Mouse (Mus musculus) urinary bladder, postnatal 0 days (tissue): ENCODE results near the gene Sptan1. TPM values are rescaled to one million over a fixed set of nuclear protein-coding genes. Genes with fewer than 3 reads are reported as not detected.

Experiments
- microRNA-seq: library from miRNA; unstranded; fragments of <30 nt; microRNA quantifications from one replicate; pipeline ENCODE4, GENCODE M21; 2016
- polyA plus RNA-seq: library from polyadenylated mRNA; unstranded; fragments of >200 nt; fragmentation: Nextera tagmentation; extraction: Ambion mirVana; gene quantifications from 2 replicates; pipeline ENCODE4 v1.2.1, GENCODE M21; 2015

Sptan1 gene
- polyA plus RNA-seq: 71.0 and 86.1 TPM in 2 replicates

GRCm38 (mm10) chr2:29965250-29965843 lies at the start of gene Sptan1:
Gene Sptan1, plus strand, starts transcription at chr2:29965560.

GRCm38 (mm10) chr2:29934906-29935599 lies 30.3 kb upstream of the Sptan1 start, which contains the start of gene Gle1:
Gene Gle1, plus strand, starts transcription at chr2:29935426.

DNA sequence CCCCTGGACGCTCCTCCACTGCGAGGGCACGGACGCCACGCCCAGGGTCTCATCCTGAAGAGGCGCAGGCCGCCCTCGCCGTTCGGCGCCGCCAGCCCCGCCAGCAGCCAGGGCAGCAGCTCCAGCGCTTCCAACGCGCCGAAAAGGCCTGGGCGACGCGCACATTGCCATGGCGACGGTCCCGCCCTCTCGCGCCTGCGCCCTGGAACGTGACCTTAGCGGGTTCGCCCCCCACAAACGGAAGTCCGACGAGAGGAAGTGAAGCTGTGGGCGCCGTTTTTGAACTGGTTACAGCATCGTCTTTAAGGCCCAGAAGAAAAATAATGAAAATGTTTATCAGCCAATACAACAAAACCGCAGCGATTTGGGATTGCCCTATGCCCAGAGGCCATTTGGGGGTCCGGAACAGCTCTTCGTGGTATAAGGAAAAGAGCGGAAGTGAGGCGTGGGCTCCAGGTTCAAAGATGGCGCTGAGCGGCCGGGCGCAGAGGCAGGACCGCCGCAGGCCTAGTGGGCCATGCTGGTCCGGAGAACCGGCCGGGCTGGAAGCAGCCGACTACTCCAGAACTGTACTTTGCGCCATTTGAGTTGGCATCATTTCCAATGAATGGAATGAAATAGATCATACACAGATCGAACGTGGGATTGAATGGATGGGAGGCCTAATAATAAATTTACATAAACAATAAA lies 83.5 kb downstream of the Sptan1 start, which contains the start of gene Wdr34:
Gene Wdr34 (minus strand): TSS at position 183 of the 690 bp plus-strand sequence.

GRCm38 (mm10) chr2:30057223-30057904 lies 92.0 kb downstream of the Sptan1 start, which contains the start of gene Set:
Gene Set, plus strand, starts transcription at chr2:30057378.

DNA sequence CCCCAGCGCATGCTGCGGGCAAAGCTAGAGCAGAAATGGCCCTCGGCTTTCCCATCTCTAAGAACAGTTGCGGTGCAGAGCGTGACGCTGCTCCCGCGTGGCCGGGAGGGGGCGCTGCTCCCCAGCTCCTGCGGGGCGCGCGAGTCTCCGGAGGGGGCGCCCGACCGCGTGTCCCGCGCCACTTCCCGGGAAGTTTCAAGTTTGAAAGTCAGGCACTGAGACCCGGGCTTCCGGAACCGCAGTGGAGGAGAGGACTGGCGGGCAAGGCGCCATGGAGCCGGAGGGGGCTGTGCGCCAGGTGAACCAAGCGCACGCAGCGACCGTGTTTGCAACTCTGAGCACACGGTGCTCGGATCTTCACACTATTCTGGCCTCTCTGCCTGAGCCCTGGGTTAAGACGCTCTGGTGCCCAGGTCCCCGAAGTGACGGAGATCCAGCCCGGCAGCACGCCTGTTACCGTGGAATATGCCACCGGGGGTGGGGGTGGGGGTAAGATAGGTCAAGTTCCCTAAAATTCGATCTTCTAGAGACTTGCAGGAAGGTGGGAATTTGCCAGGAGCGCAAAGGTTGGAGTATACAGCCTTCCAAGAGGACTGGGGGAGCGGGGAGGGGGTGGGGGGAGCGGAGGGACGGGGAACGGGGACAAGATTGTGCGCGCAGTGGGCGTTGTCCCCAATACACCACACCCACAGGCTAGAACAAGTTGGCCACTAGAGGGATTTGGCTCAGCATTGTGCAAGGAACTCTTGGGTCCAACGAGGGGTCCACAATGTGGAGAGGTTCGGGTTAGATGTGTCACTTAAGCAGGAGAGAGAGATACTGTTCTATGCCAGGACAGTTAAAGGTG lies 112.4 kb downstream of the Sptan1 start, which contains the start of gene Pkn3:
Gene Pkn3 (plus strand): TSS at position 183 of the 847 bp plus-strand sequence.

Small RNA genes lying within 50 kb of the gene (microRNA-seq; reads per million reads assigned to microRNA genes)
- gene Mir6997: not detected

Other genes with a start within 250 kb of the Sptan1 start
- not detected in 2 replicates for gene Gm13420, start 213.9 kb upstream of the Sptan1 start, polyA plus RNA-seq
- not detected in 2 replicates for gene Gm13547, start 206.2 kb upstream of the Sptan1 start, polyA plus RNA-seq
- 16.8 TPM in 2 replicates for gene Coq4, start 178.1 kb upstream of the Sptan1 start, polyA plus RNA-seq
- gene Trub2, start 177.1 kb upstream of the Sptan1 start, polyA plus RNA-seq: 18.2 and 18.9 TPM in 2 replicates
- 19.6 and 20.0 TPM in 2 replicates for gene Slc27a4, start 162.9 kb upstream of the Sptan1 start, polyA plus RNA-seq
- 16.7 and 17.5 TPM in 2 replicates for gene Urm1, start 145.5 kb upstream of the Sptan1 start, polyA plus RNA-seq
- 55.6 and 68.8 TPM in 2 replicates for gene Cercam, start 96.4 kb upstream of the Sptan1 start, polyA plus RNA-seq
- gene Odf2, start 76.3 kb upstream of the Sptan1 start, polyA plus RNA-seq: 24.4 and 29.1 TPM in 2 replicates
- gene Gle1, start 30.1 kb upstream of the Sptan1 start, polyA plus RNA-seq: 25.6 and 26.7 TPM in 2 replicates
- gene Wdr34, start 83.3 kb downstream of the Sptan1 start, polyA plus RNA-seq: 13.7 and 13.8 TPM in 2 replicates
- gene Set, start 91.8 kb downstream of the Sptan1 start, polyA plus RNA-seq: 179 and 195 TPM in 2 replicates
- 3.1 TPM in 2 replicates for gene Pkn3, start 112.1 kb downstream of the Sptan1 start, polyA plus RNA-seq
- 24.9 and 27.9 TPM in 2 replicates for gene Zdhhc12, start 128.1 kb downstream of the Sptan1 start, polyA plus RNA-seq
- gene Zer1, start 159.0 kb downstream of the Sptan1 start, polyA plus RNA-seq: 3.5 and 4.2 TPM in 2 replicates
- 2.2 and 4.1 TPM in 2 replicates for gene Tbc1d13, start 168.2 kb downstream of the Sptan1 start, polyA plus RNA-seq
- gene Endog, start 205.9 kb downstream of the Sptan1 start, polyA plus RNA-seq: 22.8 TPM in 2 replicates
- 25.1 and 25.8 TPM in 2 replicates for gene Spout1, start 212.9 kb downstream of the Sptan1 start, polyA plus RNA-seq
- 11.6 and 13.6 TPM in 2 replicates for gene Kyat1, start 240.3 kb downstream of the Sptan1 start, polyA plus RNA-seq